Mouse (Mus musculus) E14TG2a.4 (cell line): ENCODE measurements at regions not wholly inside any gene's neighbourhood (a gene's known extent, or its start where the extent isn't known, plus 50 kb on each side); places are given as distances from the start of the nearest gene placed in this dataset.

Source experiments
- CTCF ChIP-seq: conservative IDR thresholded peaks from 2 replicates; pipeline ENCODE4 v1.5.1; 2014; ENCODE audit warnings: low read length
- NANOG ChIP-seq: IDR thresholded peaks from 2 replicates; pipeline ENCODE4 v1.6.1; 2014; ENCODE audit warnings: borderline replicate concordance, low read length, mixed read lengths
- POU5F1 ChIP-seq: IDR thresholded peaks from 2 replicates; pipeline ENCODE4 v1.6.1; 2014; ENCODE audit warnings: low read length, borderline replicate concordance

GRCm38 (mm10) chr1:119279261-119279660 is 142.8 kb downstream of the Inhbb start:
- TF ChIP-seq CTCF (no peak), POU5F1 (no peak), NANOG (no peak)
